16 mouse cellular contexts compared by ENCODE assay signal in genomic region chr10:32411331-32411730, GRCm38 (mm10).
"Had no signal": no experiment of that assay in that cellular context is flagged by ENCODE, and none has a peak within 500 bp of the region (broad histone marks: within the 10 kb centered on the region; RNA-seq: fewer than 3 reads in every experiment).

No protein-coding gene starts in this region.

- H3K4me2 ChIP-seq: neural tube, embryonic 13.5 days; neural tube, embryonic 15.5 days; stomach, embryonic 15.5 days had no signal

- H3K36me3 ChIP-seq: neural tube, embryonic 13.5 days; neural tube, embryonic 15.5 days; stomach, embryonic 15.5 days had no signal

- DNase-seq: retina, postnatal 1 day; right cerebral cortex, adult 18-20 months; right cerebral cortex, postnatal 14 days; right cerebral cortex, postnatal 25 days; right cerebral cortex, postnatal 4 days; spleen, adult 18-20 months; thymus, adult 18-20 months; thymus, adult 2 months; thymus, postnatal 14 days; thymus, postnatal 25 days; thymus, postnatal 36 days; thymus, postnatal 4 days had no signal

- H3K27ac ChIP-seq: neural tube, embryonic 13.5 days; neural tube, embryonic 15.5 days; stomach, embryonic 15.5 days; stomach, postnatal 0 days had no signal

- H3K4me1 ChIP-seq: neural tube, embryonic 13.5 days; neural tube, embryonic 15.5 days; stomach, embryonic 15.5 days had no signal

- H3K4me3 ChIP-seq: neural tube, embryonic 13.5 days; neural tube, embryonic 15.5 days; stomach, embryonic 15.5 days had no signal

- H3K9me3 ChIP-seq: neural tube, embryonic 13.5 days; neural tube, embryonic 15.5 days; stomach, embryonic 15.5 days had no signal

- H3K27me3 ChIP-seq: neural tube, embryonic 13.5 days; neural tube, embryonic 15.5 days; stomach, embryonic 15.5 days had no signal

- H3K9ac ChIP-seq: neural tube, embryonic 13.5 days; neural tube, embryonic 15.5 days; stomach, embryonic 15.5 days had no signal
